Mouse (Mus musculus) liver, postnatal 0 days (tissue): ENCODE measurements around the gene Ptpn22.

Experiments used
- CTCF ChIP-seq: sonication (generic); IDR thresholded peaks from 2 replicates; pipeline ENCODE4 v1.5.1; 2016; ENCODE audit warnings: antibody characterized with exemption, low read depth
- EP300 ChIP-seq: IDR thresholded peaks from 2 replicates; pipeline ENCODE4 v1.6.1; 2016; ENCODE audit warnings: antibody characterized with exemption, low read depth, mild to moderate bottlenecking

- TF ChIP-seq CTCF (no peak), EP300 (no peak)
Measured at GRCm38 (mm10) chr3:103809799-103810150, 49.8 kb upstream of the Ptpn22 start.
